Mouse (Mus musculus): ENCODE data around the gene Spata3.

DNA sequence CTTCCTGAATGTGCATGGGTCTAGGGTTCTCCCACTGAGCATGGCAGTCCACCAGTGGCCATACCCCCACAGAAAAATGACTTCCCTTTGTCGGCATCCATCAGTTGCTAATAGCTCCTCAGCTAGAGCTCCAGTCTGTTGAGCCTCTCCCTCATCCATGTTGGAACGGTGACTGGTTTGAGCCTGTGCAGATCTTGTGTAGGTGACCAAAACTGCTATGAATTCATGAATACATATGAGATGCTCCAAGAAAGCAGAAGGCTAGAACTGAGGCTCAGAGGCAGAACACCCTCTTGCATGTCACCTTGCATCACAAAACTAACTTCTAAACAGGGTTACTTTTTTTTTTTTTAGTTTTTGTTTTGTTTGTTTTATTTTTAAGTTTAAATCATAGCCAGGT is 59.9 kb downstream of the Spata3 start:
- TF ChIP-seq EP300 (optimal IDR thresholded peaks at IDR 0.05) (no peak), CTCF (IDR thresholded peaks at IDR 0.05; ENCODE audit: low read depth) (no peak)
